22 mouse cellular contexts compared by ENCODE assay signal in genomic region chr9:54264754-54265153, GRCm38 (mm10). TPM values are rescaled to one million over a fixed set of nuclear protein-coding genes. Genes with fewer than 3 reads are reported as not detected.
"Had no signal": no experiment of that assay in that cellular context is flagged by ENCODE, and none has a peak within 500 bp of the region (broad histone marks: within the 10 kb centered on the region; RNA-seq: fewer than 3 reads in every experiment).

No protein-coding gene starts in this region.

- H3K36me3 ChIP-seq: limb, embryonic 12.5 days; liver, embryonic 13.5 days; lung, embryonic 15.5 days; midbrain, embryonic 12.5 days had no signal

- DNase-seq: kidney, adult 8-10 months; kidney, postnatal 36 days; layer of hippocampus, adult 9-11 months; layer of hippocampus, postnatal 36 days; liver; liver, embryonic 13.5 days; liver, postnatal 0 days; lung, postnatal 14 days; right cerebral cortex, postnatal 14 days; thymus, postnatal 36 days had no signal

- H3K9ac ChIP-seq: limb, embryonic 12.5 days; liver, embryonic 13.5 days; liver, postnatal 0 days; lung, embryonic 15.5 days; midbrain, embryonic 12.5 days had no signal

- H3K9me3 ChIP-seq: limb, embryonic 12.5 days; liver, embryonic 13.5 days; lung, embryonic 15.5 days; megakaryocyte, embryonic 14.5 days; midbrain, embryonic 12.5 days had no signal

- H3K4me3 ChIP-seq: limb, embryonic 12.5 days; liver, embryonic 13.5 days; lung, embryonic 15.5 days; megakaryocyte, embryonic 14.5 days; midbrain, embryonic 12.5 days had no signal

- H3K27ac ChIP-seq: kidney, postnatal 0 days; limb, embryonic 12.5 days; liver, embryonic 13.5 days; lung, embryonic 15.5 days; macrophage; midbrain, embryonic 12.5 days had no signal

- ATAC-seq: intestine, postnatal 0 days; liver, postnatal 0 days had no signal

- H3K4me1 ChIP-seq: limb, embryonic 12.5 days; liver, embryonic 13.5 days; lung, embryonic 15.5 days; megakaryocyte, embryonic 14.5 days; midbrain, embryonic 12.5 days had no signal

- H3K27me3 ChIP-seq: limb, embryonic 12.5 days; liver, embryonic 13.5 days; lung, embryonic 15.5 days; megakaryocyte, embryonic 14.5 days; midbrain, embryonic 12.5 days had no signal

- H3K4me2 ChIP-seq: limb, embryonic 12.5 days; liver, embryonic 13.5 days; lung, embryonic 15.5 days; midbrain, embryonic 12.5 days had no signal

RNA-seq across cellular contexts. Expression of gene Cyp19a1, which starts 3.2 kb away (rescaled TPM):
- total RNA-seq: left cerebral cortex, postnatal 36 days; midbrain, postnatal 0 days had no signal
- polyA plus RNA-seq: intestine, postnatal 0 days; kidney, postnatal 0 days; limb, embryonic 12.5 days; liver, embryonic 13.5 days; liver, postnatal 0 days; lung, embryonic 15.5 days; macrophage; midbrain, embryonic 12.5 days; neural tube, embryonic 14.5 days; small intestine, adult 2 months; thymus, postnatal 0 days had no signal

RNA-seq across cellular contexts. Expression of gene Gldn, which starts 21.5 kb away (rescaled TPM):
- polyA plus RNA-seq: intestine, postnatal 0 days; liver, embryonic 13.5 days; liver, postnatal 0 days; lung, embryonic 15.5 days; macrophage; small intestine, adult 2 months had no signal
